Mouse (Mus musculus) bone marrow, adult 2 months (tissue): Measurements from ENCODE around the gene Glt28d2. TPM values are rescaled to one million over a fixed set of nuclear protein-coding genes. Genes with fewer than 3 reads are reported as not detected.

Source experiments
- H3K27ac ChIP-seq: fragments of 200-500 bp; 2 replicates; pipeline ENCODE4 v1.5.1; 2012; ENCODE audit warnings: low read depth, mild to moderate bottlenecking, control low read depth, inconsistent platforms, low read length; ENCODE audit not compliant: control insufficient read depth, poor library complexity, insufficient read depth
- H3K4me1 ChIP-seq: fragments of 200-500 bp; 2 replicates; pipeline ENCODE4 v1.6.1; 2011; ENCODE audit warnings: low read length; ENCODE audit not compliant: control insufficient read depth, insufficient read depth
- H3K4me3 ChIP-seq: fragments of 200-500 bp; replicated peaks from 2 replicates; pipeline ENCODE3; 2011; ENCODE audit warnings: mild to moderate bottlenecking, low read depth, low read length, control low read depth; ENCODE audit not compliant: control insufficient read depth
- CTCF ChIP-seq: fragments of 200-500 bp; IDR thresholded peaks from 2 replicates; pipeline ENCODE4 v1.5.1; 2011; ENCODE audit warnings: low read length, control low read depth; ENCODE audit not compliant: control insufficient read depth, insufficient read depth
- POLR2A ChIP-seq: fragments of 200-500 bp; IDR thresholded peaks from 2 replicates; pipeline ENCODE4 v1.6.1; 2011; ENCODE audit warnings: low read depth, mild to moderate bottlenecking, control low read depth, low read length, borderline replicate concordance; ENCODE audit not compliant: control insufficient read depth
- WGBS: fragments of 180-500 bp; shearing (Covaris S2); methylation state at CpG from one replicate; pipeline ENCODE4 v1.1.7; 2018; 5-methylcytosine and 5-hydroxymethylcytosine counted together
- polyA plus RNA-seq: library from polyadenylated mRNA; stranded (reverse); fragments of >200 nt; gene quantifications from 2 replicates; pipeline ENCODE4 v1.2.4, GENCODE M21; 2011; ENCODE audit warnings: low replicate concordance; ENCODE audit not compliant: missing spikeins, insufficient read depth, insufficient read length

Glt28d2 gene
- polyA plus RNA-seq, 1 experiment: not detected

GRCm38 (mm10) chr3:85860996-85861395 lies 26.3 kb downstream of the Glt28d2 start:
- no peak for TF ChIP-seq CTCF
- TF ChIP-seq POLR2A: no peak

GRCm38 (mm10) chr3:85859311-85859710 lies 28.0 kb downstream of the Glt28d2 start:
- WGBS: 83% methylated on average over 6 of the region's 6 CpGs
- H3K27ac ChIP-seq: no peak overlapping the region
- H3K4me1 ChIP-seq: peaks cover 1% of the 10 kb centered on the region; the same call in 1 of the 2 replicates

More at GRCm38 (mm10) chr3:85860996-85861395, 26.3 kb downstream of the Glt28d2 start:
- H3K4me3 ChIP-seq: no peak overlapping the region
- H3K4me1 ChIP-seq: peaks cover 1% of the 10 kb centered on the region; the same call in 1 of the 2 replicates
- H3K27ac ChIP-seq: no peak overlapping the region
- WGBS: 14% methylated on average over 5 of the region's 5 CpGs

GRCm38 (mm10) chr3:85858140-85859135 lies 28.9 kb downstream of the Glt28d2 start:
- Histone ChIP-seq H3K4me1 (peaks cover 1% of the 10 kb centered on the region; the same call in 1 of the 2 replicates), H3K27ac (no peak overlapping the region), H3K4me3 (no peak overlapping the region)
- no peak for TF ChIP-seq POLR2A
- TF ChIP-seq CTCF: no peak
- 32% methylated on average over 11 of the region's 11 CpGs for WGBS

More at GRCm38 (mm10) chr3:85859311-85859710, 28.0 kb downstream of the Glt28d2 start:
- no peak overlapping the region for H3K4me3 ChIP-seq
- TF ChIP-seq POLR2A: no peak
- TF ChIP-seq CTCF: no peak

GRCm38 (mm10) chr3:85857083-85857482 lies 30.2 kb downstream of the Glt28d2 start:
- 7% methylated on average over 4 of the region's 4 CpGs for WGBS
- TF ChIP-seq POLR2A: no peak
- no peak for TF ChIP-seq CTCF
- Histone ChIP-seq H3K27ac (no peak overlapping the region), H3K4me1 (peaks cover 1% of the 10 kb centered on the region; the same call in 1 of the 2 replicates), H3K4me3 (no peak overlapping the region)

GRCm38 (mm10) chr3:85855947-85856346 lies 31.4 kb downstream of the Glt28d2 start:
- 76% methylated on average over 5 of the region's 5 CpGs for WGBS
- no peak overlapping the region for H3K27ac ChIP-seq

GRCm38 (mm10) chr3:85855043-85855442 lies 32.3 kb downstream of the Glt28d2 start:
- 88% methylated on average over 3 of the region's 3 CpGs for WGBS
- no peaks in the 10 kb centered on the region; the same call in 1 of the 2 replicates for H3K4me1 ChIP-seq
- no peak overlapping the region for H3K27ac ChIP-seq
- H3K4me3 ChIP-seq: no peak overlapping the region
- TF ChIP-seq CTCF: no peak
- TF ChIP-seq POLR2A: no peak

More at GRCm38 (mm10) chr3:85855947-85856346, 31.4 kb downstream of the Glt28d2 start:
- no peak for TF ChIP-seq POLR2A
- TF ChIP-seq CTCF: no peak
- Histone ChIP-seq H3K4me1 (peaks cover 1% of the 10 kb centered on the region; the same call in 1 of the 2 replicates), H3K4me3 (no peak overlapping the region)

GRCm38 (mm10) chr3:85854143-85854542 lies 33.2 kb downstream of the Glt28d2 start:
- TF ChIP-seq POLR2A: no peak
- TF ChIP-seq CTCF: no peak
- 76% methylated on average over 6 of the region's 6 CpGs for WGBS
- H3K4me3 ChIP-seq: no peak overlapping the region
- H3K27ac ChIP-seq: no peak overlapping the region
- H3K4me1 ChIP-seq: no peaks in the 10 kb centered on the region; the same call in 1 of the 2 replicates

GRCm38 (mm10) chr3:85853715-85854114 lies 33.6 kb downstream of the Glt28d2 start:
- no peaks in the 10 kb centered on the region; the same call in 1 of the 2 replicates for H3K4me1 ChIP-seq
- H3K4me3 ChIP-seq: no peak overlapping the region
- WGBS: 82% methylated on average over 4 of the region's 4 CpGs
- TF ChIP-seq CTCF (no peak), POLR2A (no peak)
- no peak overlapping the region for H3K27ac ChIP-seq
